Mouse (Mus musculus): ENCODE results near the gene Itgb2.

The Itgb2 gene

GRCm38 (mm10) chr10:77561508-77561907, 31.5 kb downstream of the Itgb2 start:
- Histone ChIP-seq H3K4me3 (replicated peaks; ENCODE audit: low read length) (no peak overlapping the region), H3K9me3 (ENCODE audit: low read length) (no peaks in the 10 kb centered on the region), H3K36me3 (ENCODE audit: insufficient read depth, low read length) (no peaks in the 10 kb centered on the region), H3K4me1 (replicated peaks; ENCODE audit: low read depth, low read length) (no peaks in the 10 kb centered on the region), H3K27me3 (ENCODE audit: insufficient read depth, low read length) (no peaks in the 10 kb centered on the region)
- TF ChIP-seq NANOG (IDR thresholded peaks at IDR 0.05; ENCODE audit: borderline replicate concordance, low read length) (no peak), CTCF (conservative IDR thresholded peaks at IDR 0.05; ENCODE audit: low read length) (no peak), POU5F1 (IDR thresholded peaks at IDR 0.05; ENCODE audit: borderline replicate concordance, low read length) (no peak)

- TF ChIP-seq NANOG (IDR thresholded peaks at IDR 0.05; ENCODE audit: borderline replicate concordance, low read length) = no peak
- TF ChIP-seq POU5F1 (IDR thresholded peaks at IDR 0.05; ENCODE audit: borderline replicate concordance, low read length) = no peak
- TF ChIP-seq CTCF (conservative IDR thresholded peaks at IDR 0.05; ENCODE audit: low read length) = no peak
- Histone ChIP-seq H3K4me3 (replicated peaks; ENCODE audit: low read length) (no peak overlapping the region), H3K27me3 (ENCODE audit: insufficient read depth, low read length) (no peaks in the 10 kb centered on the region), H3K4me1 (replicated peaks; ENCODE audit: low read depth, low read length) (peaks cover 22% of the 10 kb centered on the region), H3K9me3 (ENCODE audit: low read length) (0 out of 2 replicates have a peak, but pooled peaks cover 2% of the 10 kb centered on the region), H3K36me3 (ENCODE audit: insufficient read depth, low read length) (no peaks in the 10 kb centered on the region)
These were observed 35.0 kb downstream of the Itgb2 start for GRCm38 (mm10) chr10:77565005-77565404.

GRCm38 (mm10) chr10:77566651-77567050, 36.6 kb downstream of the Itgb2 start:
- no peaks in the 10 kb centered on the region for H3K36me3 ChIP-seq (ENCODE audit: insufficient read depth, low read length)
- peaks cover 33% of the 10 kb centered on the region for H3K4me1 ChIP-seq (replicated peaks; ENCODE audit: low read depth, low read length)
- no peaks in the 10 kb centered on the region for H3K27me3 ChIP-seq (ENCODE audit: insufficient read depth, low read length)
- TF ChIP-seq NANOG (IDR thresholded peaks at IDR 0.05; ENCODE audit: borderline replicate concordance, low read length) = no peak
- TF ChIP-seq CTCF (conservative IDR thresholded peaks at IDR 0.05; ENCODE audit: low read length) = peak; percentile 95
- H3K9me3 ChIP-seq (ENCODE audit: low read length) = 0 out of 2 replicates have a peak, but pooled peaks cover 2% of the 10 kb centered on the region
- no peak overlapping the region for H3K4me3 ChIP-seq (replicated peaks; ENCODE audit: low read length)

- Histone ChIP-seq H3K4me3 (replicated peaks; ENCODE audit: low read length) (peak overlapping the region; percentile 23; the same call in 1 of the 2 replicates), H3K36me3 (ENCODE audit: insufficient read depth, low read length) (no peaks in the 10 kb centered on the region), H3K9me3 (ENCODE audit: low read length) (0 out of 2 replicates have a peak, but pooled peaks cover 2% of the 10 kb centered on the region), H3K4me1 (replicated peaks; ENCODE audit: low read depth, low read length) (peaks cover 60% of the 10 kb centered on the region), H3K27me3 (ENCODE audit: insufficient read depth, low read length) (no peaks in the 10 kb centered on the region)
- TF ChIP-seq POU5F1 (IDR thresholded peaks at IDR 0.05; ENCODE audit: borderline replicate concordance, low read length) = no peak
- no peak for TF ChIP-seq NANOG (IDR thresholded peaks at IDR 0.05; ENCODE audit: borderline replicate concordance, low read length)
- no peak for TF ChIP-seq CTCF (conservative IDR thresholded peaks at IDR 0.05; ENCODE audit: low read length)
These were observed 39.4 kb downstream of the Itgb2 start for GRCm38 (mm10) chr10:77569481-77569880.

GRCm38 (mm10) chr10:77569973-77570658, 40.1 kb downstream of the Itgb2 start:
- Histone ChIP-seq H3K4me3 (replicated peaks; ENCODE audit: low read length) (no peak overlapping the region), H3K9me3 (ENCODE audit: low read length) (0 out of 2 replicates have a peak, but pooled peaks cover 2% of the 10 kb centered on the region), H3K36me3 (ENCODE audit: insufficient read depth, low read length) (no peaks in the 10 kb centered on the region), H3K4me1 (replicated peaks; ENCODE audit: low read depth, low read length) (peaks cover 65% of the 10 kb centered on the region), H3K27me3 (ENCODE audit: insufficient read depth, low read length) (no peaks in the 10 kb centered on the region)
- TF ChIP-seq NANOG (IDR thresholded peaks at IDR 0.05; ENCODE audit: borderline replicate concordance, low read length) (no peak), POU5F1 (IDR thresholded peaks at IDR 0.05; ENCODE audit: borderline replicate concordance, low read length) (no peak), CTCF (conservative IDR thresholded peaks at IDR 0.05; ENCODE audit: low read length) (no peak)

DNA sequence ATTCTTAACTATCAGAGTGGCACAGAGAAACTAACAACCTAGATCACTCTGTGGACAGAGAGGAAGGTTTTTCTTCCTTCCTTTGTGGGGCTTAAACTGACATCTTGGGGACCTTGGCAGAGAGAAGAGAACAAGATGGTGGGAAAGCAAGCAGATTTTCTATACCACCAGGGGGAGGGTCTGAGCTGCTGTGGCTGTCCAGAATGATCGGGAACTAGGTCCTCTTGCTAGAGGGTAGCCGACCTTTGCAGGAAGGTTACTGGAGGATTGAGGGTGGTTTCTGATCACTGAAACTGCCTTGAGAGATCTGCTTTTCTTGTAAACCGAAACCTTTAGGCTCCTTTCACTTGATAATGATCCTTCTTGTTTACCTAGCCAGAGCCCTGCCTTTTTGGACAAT, 42.2 kb downstream of the Itgb2 start:
- TF ChIP-seq CTCF (conservative IDR thresholded peaks at IDR 0.05; ENCODE audit: low read length) = peak; percentile 58
- TF ChIP-seq POU5F1 (IDR thresholded peaks at IDR 0.05; ENCODE audit: borderline replicate concordance, low read length) = no peak
- no peak for TF ChIP-seq NANOG (IDR thresholded peaks at IDR 0.05; ENCODE audit: borderline replicate concordance, low read length)
- Histone ChIP-seq H3K4me3 (replicated peaks; ENCODE audit: low read length) (peak overlapping the region; percentile 43), H3K4me1 (replicated peaks; ENCODE audit: low read depth, low read length) (peaks cover 65% of the 10 kb centered on the region), H3K36me3 (ENCODE audit: insufficient read depth, low read length) (no peaks in the 10 kb centered on the region), H3K9me3 (ENCODE audit: low read length) (0 out of 2 replicates have a peak, but pooled peaks cover 2% of the 10 kb centered on the region), H3K27me3 (ENCODE audit: insufficient read depth, low read length) (no peaks in the 10 kb centered on the region)

DNA sequence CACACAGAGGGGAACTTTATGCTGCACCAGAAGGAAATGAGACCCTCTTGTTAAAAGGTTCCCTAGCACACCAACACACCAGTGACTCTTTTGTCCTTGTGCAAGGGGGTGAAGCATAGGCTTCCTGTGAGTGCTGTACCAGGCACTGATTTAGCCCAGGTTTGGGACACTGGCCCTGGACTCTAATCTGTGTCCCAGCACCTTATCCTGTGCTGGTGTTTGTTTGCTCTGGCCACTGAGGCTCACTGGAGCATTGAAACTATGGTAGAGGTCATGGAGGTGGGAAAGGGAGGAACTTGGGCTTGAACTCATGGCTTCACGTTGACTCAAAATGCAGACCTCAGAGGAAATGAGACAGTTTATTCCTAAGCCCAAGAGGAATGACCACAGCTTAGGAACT, 43.1 kb downstream of the Itgb2 start:
- H3K27me3 ChIP-seq (ENCODE audit: insufficient read depth, low read length) = no peaks in the 10 kb centered on the region
- 0 out of 2 replicates have a peak, but pooled peaks cover 2% of the 10 kb centered on the region for H3K9me3 ChIP-seq (ENCODE audit: low read length)

GRCm38 (mm10) chr10:77580027-77580920, 50.2 kb downstream of the Itgb2 start:
- Histone ChIP-seq H3K27me3 (ENCODE audit: insufficient read depth, low read length) (no peaks in the 10 kb centered on the region), H3K4me1 (replicated peaks; ENCODE audit: low read depth, low read length) (peaks cover 46% of the 10 kb centered on the region), H3K4me3 (replicated peaks; ENCODE audit: low read length) (0 out of 2 replicates have a peak overlapping the region, but pooled peaks have one; percentile 94), H3K9me3 (ENCODE audit: low read length) (no peaks in the 10 kb centered on the region), H3K36me3 (ENCODE audit: insufficient read depth, low read length) (peaks cover 13% of the 10 kb centered on the region)
- TF ChIP-seq CTCF (conservative IDR thresholded peaks at IDR 0.05; ENCODE audit: low read length) (no peak), NANOG (IDR thresholded peaks at IDR 0.05; ENCODE audit: borderline replicate concordance, low read length) (no peak), POU5F1 (IDR thresholded peaks at IDR 0.05; ENCODE audit: borderline replicate concordance, low read length) (peak; percentile 61; the same call in 1 of the 2 replicates)

More for the DNA sequence above, 43.1 kb downstream of the Itgb2 start:
- Histone ChIP-seq H3K4me3 (replicated peaks; ENCODE audit: low read length) (peak overlapping the region; percentile 43; the same call in 1 of the 2 replicates), H3K4me1 (replicated peaks; ENCODE audit: low read depth, low read length) (peaks cover 60% of the 10 kb centered on the region), H3K36me3 (ENCODE audit: insufficient read depth, low read length) (no peaks in the 10 kb centered on the region)
- TF ChIP-seq CTCF (conservative IDR thresholded peaks at IDR 0.05; ENCODE audit: low read length) (no peak; the same call in 1 of the 2 replicates), NANOG (IDR thresholded peaks at IDR 0.05; ENCODE audit: borderline replicate concordance, low read length) (no peak), POU5F1 (IDR thresholded peaks at IDR 0.05; ENCODE audit: borderline replicate concordance, low read length) (no peak)

Measured in E14TG2a.4 (cell line).